ENCODE assay signal across 23 mouse cellular contexts in genomic region chr16:24219691-24220090, GRCm38 (mm10).
"Had no signal": no experiment of that assay in that cellular context is flagged by ENCODE, and none has a peak within 500 bp of the region (broad histone marks: within the 10 kb centered on the region; RNA-seq: fewer than 3 reads in every experiment).

No protein-coding gene starts in this region.

- DNase-seq: forebrain, postnatal 0 days; gastrocnemius, postnatal 14 days; gastrocnemius, postnatal 36 days; heart, adult 11 months; heart, adult 2 months; heart, postnatal 14 days; heart, postnatal 36 days; kidney, adult 11 months; kidney, adult 2 months; kidney, adult 9 months; kidney, postnatal 14 days; kidney, postnatal 36 days; layer of hippocampus, postnatal 36 days; left cerebral cortex, postnatal 4 days had no signal

- H3K36me3 ChIP-seq: heart, embryonic 13.5 days; heart, embryonic 15.5 days; hindbrain, embryonic 13.5 days; hindbrain, embryonic 15.5 days; kidney, embryonic 15.5 days; limb, embryonic 13.5 days had no signal

- H3K4me1 ChIP-seq: heart, embryonic 13.5 days; heart, embryonic 15.5 days had no signal

- H3K4me3 ChIP-seq: heart, adult 2 months; heart, embryonic 13.5 days; heart, embryonic 15.5 days; hindbrain, embryonic 13.5 days; hindbrain, embryonic 15.5 days; kidney, embryonic 15.5 days; layer of hippocampus, adult 2 months; limb, embryonic 13.5 days had no signal

- H3K27me3 ChIP-seq: heart, embryonic 15.5 days; hindbrain, embryonic 13.5 days; hindbrain, embryonic 15.5 days; limb, embryonic 13.5 days had no signal

- H3K27ac ChIP-seq: heart, adult 2 months; heart, embryonic 13.5 days; heart, embryonic 15.5 days; hindbrain, embryonic 13.5 days; hindbrain, embryonic 15.5 days; hindbrain, postnatal 0 days; kidney, embryonic 15.5 days; kidney, postnatal 0 days; layer of hippocampus, adult 2 months had no signal
